Mouse (Mus musculus) heart, adult 11 months (tissue): ENCODE data around the gene Sphk2.

Experiments
- DNase-seq: peaks from one replicate; pipeline ENCODE4 v3.0.0; 2022

The Sphk2 gene

GRCm38 (mm10) chr7:45709677-45710355 is 8.0 kb downstream of the Sphk2 start:
- DNase-seq = peak; percentile 97

- DNase-seq = peak; percentile 97
These were observed 8.8 kb downstream of the Sphk2 start for GRCm38 (mm10) chr7:45709036-45709435.

- DNase-seq = peak; percentile 97
These were observed 9.5 kb downstream of the Sphk2 start for GRCm38 (mm10) chr7:45708221-45708761.

GRCm38 (mm10) chr7:45707375-45707967 is 10.3 kb downstream of the Sphk2 start:
- peak; percentile 100 for DNase-seq

- peak; percentile 100 for DNase-seq
These were observed 11.0 kb downstream of the Sphk2 start for GRCm38 (mm10) chr7:45706721-45707241.

GRCm38 (mm10) chr7:45705873-45706281 is 11.9 kb downstream of the Sphk2 start:
- peak; percentile 100 for DNase-seq

- DNase-seq = no peak
These were observed 12.3 kb downstream of the Sphk2 start for GRCm38 (mm10) chr7:45705443-45705864.

- DNase-seq = peak; percentile 100
These were observed 12.9 kb downstream of the Sphk2 start, which contains the start of gene Dbp for GRCm38 (mm10) chr7:45704730-45705442. Gene Dbp (plus strand): TSS chr7:45705088.

GRCm38 (mm10) chr7:45704046-45704559 is 13.7 kb downstream of the Sphk2 start:
- peak; percentile 99 for DNase-seq

- peak; percentile 98 for DNase-seq
These were observed 14.2 kb downstream of the Sphk2 start for GRCm38 (mm10) chr7:45703521-45704033.

- DNase-seq = peak; percentile 96
These were observed 14.8 kb downstream of the Sphk2 start for GRCm38 (mm10) chr7:45702809-45703520.

- peak; percentile 95 for DNase-seq
These were observed 15.5 kb downstream of the Sphk2 start for GRCm38 (mm10) chr7:45702316-45702715.

- peak; percentile 96 for DNase-seq
These were observed 16.2 kb downstream of the Sphk2 start for GRCm38 (mm10) chr7:45701607-45702006.

- DNase-seq = peak; percentile 97
These were observed 16.7 kb downstream of the Sphk2 start for GRCm38 (mm10) chr7:45701072-45701471.

- DNase-seq = peak; percentile 99
These were observed 17.3 kb downstream of the Sphk2 start for GRCm38 (mm10) chr7:45700301-45701015.

GRCm38 (mm10) chr7:45699523-45700141 is 18.2 kb downstream of the Sphk2 start, which contains the start of gene Car11:
Gene Car11 (plus strand): TSS chr7:45699843.
- peak; percentile 95 for DNase-seq

GRCm38 (mm10) chr7:45697894-45698293 is 19.9 kb downstream of the Sphk2 start:
- DNase-seq = peak; percentile 89

- DNase-seq = no peak
These were observed 22.7 kb downstream of the Sphk2 start for GRCm38 (mm10) chr7:45695098-45695497.

- peak; percentile 87 for DNase-seq
These were observed 23.7 kb downstream of the Sphk2 start, which contains the start of gene Sec1 for GRCm38 (mm10) chr7:45693921-45694591. Gene Sec1 (minus strand): TSS chr7:45694402.

GRCm38 (mm10) chr7:45692364-45692763 is 25.4 kb downstream of the Sphk2 start:
- no peak for DNase-seq
